Mouse (Mus musculus) liver, embryonic 14.5 days (tissue): ENCODE measurements at regions not wholly inside any gene's neighbourhood (a gene's known extent, or its start where the extent isn't known, plus 50 kb on each side); places are given as distances from the start of the nearest gene placed in this dataset.

Source experiments
- ATAC-seq: fragments of 200-750 bp; cut with Nextera tagmentation; 2 replicates; pipeline ENCODE4 v1.8.0; 2017; ENCODE audit warnings: moderate number of reproducible peaks, mild to moderate bottlenecking, moderate library complexity; ENCODE audit not compliant: insufficient read depth
- DNase-seq, 3 experiments: peaks; one replicate each; pipeline ENCODE4 v3.0.0-alpha.2; 2012 to 2013; ENCODE audit warnings: low read depth in 3 of 3, low spot score in 3 of 3
- H3K27ac ChIP-seq: fragments of 300-500 bp; sonication (generic); 2 replicates; pipeline ENCODE4 v1.5.1; 2014; ENCODE audit warnings: moderate library complexity, mild to moderate bottlenecking, control low read depth, inconsistent platforms
- H3K27me3 ChIP-seq: fragments of 300-500 bp; sonication (generic); 2 replicates; pipeline ENCODE4 v1.6.1; 2014; ENCODE audit warnings: mild to moderate bottlenecking, low read length, moderate library complexity; ENCODE audit not compliant: control insufficient read depth, insufficient read depth
- H3K36me3 ChIP-seq: fragments of 300-500 bp; sonication (generic); replicated peaks from 2 replicates; pipeline ENCODE4 v1.6.1; 2014; ENCODE audit warnings: low read depth; ENCODE audit not compliant: control insufficient read depth, insufficient read depth
- H3K4me1 ChIP-seq, 2 experiments: fragments of 200-500 bp in 1 of 2; fragments of 300-500 bp in 1 of 2; sonication (generic) in 1 of 2; replicated peaks; 2 replicates each; pipeline ENCODE4 v1.6.1; 2012 to 2014; ENCODE audit warnings: antibody characterized with exemption in 1 of 2, inconsistent platforms in 1 of 2, low read length in 1 of 2; ENCODE audit not compliant: control insufficient read depth in 2 of 2, insufficient read depth in 2 of 2
- H3K4me2 ChIP-seq: fragments of 300-500 bp; sonication (generic); 2 replicates; pipeline ENCODE4 v1.6.1; 2014; ENCODE audit warnings: low read depth, mild to moderate bottlenecking, control low read depth, moderate library complexity
- H3K4me3 ChIP-seq, 2 experiments: fragments of 200-500 bp in 1 of 2; fragments of 300-500 bp in 1 of 2; sonication (generic) in 1 of 2; 2 replicates each; pipeline ENCODE4 v1.5.1; 2012 to 2014; ENCODE audit warnings: low read depth in 2 of 2, low read length in 2 of 2, mild to moderate bottlenecking in 2 of 2, control low read depth in 1 of 2, inconsistent platforms in 1 of 2, moderate library complexity in 1 of 2; ENCODE audit not compliant: insufficient read depth in 1 of 2
- H3K9ac ChIP-seq: fragments of 300-500 bp; sonication (generic); replicated peaks from 2 replicates; pipeline ENCODE4 v1.6.1; 2014; ENCODE audit warnings: mild to moderate bottlenecking, control low read depth, moderate library complexity
- H3K9me3 ChIP-seq: fragments of 300-500 bp; sonication (generic); 2 replicates; pipeline ENCODE4 v1.6.1; 2016; ENCODE audit warnings: low read length, mixed read lengths; ENCODE audit not compliant: control insufficient read depth
- CTCF ChIP-seq: IDR thresholded peaks from 2 replicates; pipeline ENCODE4 v1.5.1; 2016; ENCODE audit warnings: antibody characterized with exemption, low read depth, control low read depth
- EP300 ChIP-seq: IDR thresholded peaks from 2 replicates; pipeline ENCODE4 v1.6.1; 2016; ENCODE audit warnings: antibody characterized with exemption, low read depth
- WGBS: fragments of 180-500 bp; shearing (Covaris S2); extraction: QIAGEN DNeasy Blood & Tissue Kit; methylation state at CpG from one replicate; pipeline ENCODE4 v1.1.7; 2014; ENCODE audit not compliant: insufficient replicate concordance; 5-methylcytosine and 5-hydroxymethylcytosine counted together

- H3K27me3 ChIP-seq, result no peaks in the 10 kb centered on the region
- WGBS, result 46% methylated on average over 6 of the region's 6 CpGs
- ATAC-seq, result no peak
- H3K27ac ChIP-seq, result no peak overlapping the region
- no peak for DNase-seq
- H3K36me3 ChIP-seq, result no peaks in the 10 kb centered on the region
- H3K9me3 ChIP-seq, result no peaks in the 10 kb centered on the region
- no peak for TF ChIP-seq EP300
- TF ChIP-seq CTCF, result no peak
- H3K9ac ChIP-seq, result no peak overlapping the region
- H3K4me2 ChIP-seq, result no peak overlapping the region
- no peaks in the 10 kb centered on the region for H3K4me1 ChIP-seq
- no peak overlapping the region for H3K4me3 ChIP-seq
Observed at GRCm38 (mm10) chr9:50141176-50141575, 203.6 kb downstream of the Rpl10-ps3 start.

- TF ChIP-seq EP300 (no peak), CTCF (no peak)
- Histone ChIP-seq H3K9ac (no peak overlapping the region), H3K27ac (no peak overlapping the region), H3K36me3 (no peaks in the 10 kb centered on the region), H3K4me3 (no peak overlapping the region), H3K4me1 (no peaks in the 10 kb centered on the region), H3K9me3 (no peaks in the 10 kb centered on the region), H3K4me2 (no peak overlapping the region), H3K27me3 (no peaks in the 10 kb centered on the region)
- 73% methylated on average over 9 of the region's 9 CpGs for WGBS
- DNase-seq (no peak), ATAC-seq (no peak)
Observed at GRCm38 (mm10) chr9:50138341-50138978, 206.3 kb downstream of the Rpl10-ps3 start.

- 56% methylated on average over 1 of the region's 1 CpGs for WGBS
- ATAC-seq, result no peak
- H3K4me3 ChIP-seq, result no peak overlapping the region
Observed at GRCm38 (mm10) chr9:50136636-50136985, 208.2 kb downstream of the Rpl10-ps3 start.

GRCm38 (mm10) chr9:50135939-50136635 is 208.7 kb downstream of the Rpl10-ps3 start:
- H3K4me3 ChIP-seq, result no peak overlapping the region
- H3K27me3 ChIP-seq, result no peaks in the 10 kb centered on the region
- TF ChIP-seq CTCF, result no peak
- TF ChIP-seq EP300, result no peak
- no peaks in the 10 kb centered on the region for H3K4me1 ChIP-seq
- no peaks in the 10 kb centered on the region for H3K36me3 ChIP-seq
- H3K27ac ChIP-seq, result no peak overlapping the region
- 64% methylated on average over 10 of the region's 10 CpGs for whole genome bisulfite sequencing
- DNase-seq (no peak), ATAC-seq (no peak)
- H3K4me2 ChIP-seq, result no peak overlapping the region
- H3K9me3 ChIP-seq, result no peaks in the 10 kb centered on the region
- no peak overlapping the region for H3K9ac ChIP-seq

More at GRCm38 (mm10) chr9:50136636-50136985, 208.2 kb downstream of the Rpl10-ps3 start:
- H3K27ac ChIP-seq, result no peak overlapping the region
- no peaks in the 10 kb centered on the region for H3K4me1 ChIP-seq
- no peaks in the 10 kb centered on the region for H3K27me3 ChIP-seq
- H3K36me3 ChIP-seq, result no peaks in the 10 kb centered on the region
- no peak overlapping the region for H3K4me2 ChIP-seq
- TF ChIP-seq CTCF (no peak), EP300 (no peak)
- H3K9me3 ChIP-seq, result no peaks in the 10 kb centered on the region
- DNase-seq, result no peak
- H3K9ac ChIP-seq, result no peak overlapping the region

GRCm38 (mm10) chr9:50124241-50124640 is 220.5 kb downstream of the Rpl10-ps3 start:
- H3K4me3 ChIP-seq, result no peak overlapping the region
- no peak for DNase-seq
- H3K4me1 ChIP-seq, result no peaks in the 10 kb centered on the region
- H3K9me3 ChIP-seq, result no peaks in the 10 kb centered on the region
- H3K36me3 ChIP-seq, result no peaks in the 10 kb centered on the region
- no peak overlapping the region for H3K9ac ChIP-seq
- 37% methylated on average over 4 of the region's 4 CpGs for WGBS
- ATAC-seq, result no peak
- no peaks in the 10 kb centered on the region for H3K27me3 ChIP-seq
- TF ChIP-seq CTCF, result no peak
- H3K27ac ChIP-seq, result no peak overlapping the region
- no peak overlapping the region for H3K4me2 ChIP-seq
